Mouse (Mus musculus) testis, adult 2 months (tissue): ENCODE data around the gene Ssx2ip.

Source experiments
- CTCF ChIP-seq: fragments of 200-500 bp; IDR thresholded peaks from 2 replicates; pipeline ENCODE4 v1.5.1; 2012; ENCODE audit warnings: low read depth, mild to moderate bottlenecking, inconsistent platforms, low read length, moderate library complexity; ENCODE audit not compliant: control insufficient read depth, insufficient read depth, insufficient replicate concordance
- POLR2A ChIP-seq: fragments of 200-500 bp; IDR thresholded peaks from 2 replicates; pipeline ENCODE4 v1.6.1; 2012; ENCODE audit warnings: low read depth, mild to moderate bottlenecking, inconsistent platforms, low read length, moderate library complexity; ENCODE audit not compliant: control insufficient read depth

DNA sequence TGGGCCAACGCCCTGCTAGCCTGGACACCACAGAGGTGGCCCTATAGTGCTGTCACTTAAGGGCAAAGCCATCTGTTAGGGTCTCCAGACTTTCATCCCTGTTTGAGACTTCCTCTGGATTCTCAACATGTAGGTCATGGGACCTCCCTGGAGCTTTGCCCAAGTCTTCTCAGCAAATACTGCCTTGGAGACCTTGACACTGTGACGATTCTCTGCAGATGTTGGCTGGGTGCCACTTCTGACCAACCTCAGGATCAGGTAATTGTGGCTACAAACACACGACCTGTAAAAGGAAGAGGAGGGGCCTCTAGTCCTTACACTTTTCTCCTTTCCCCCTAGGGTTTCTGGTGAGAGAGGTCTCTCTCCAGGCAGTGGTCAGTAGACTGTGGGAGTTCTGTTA is 49.3 kb upstream of the Ssx2ip start:
- TF ChIP-seq POLR2A (no peak), CTCF (no peak)
